Mouse (Mus musculus) cerebellum, postnatal 14 days (tissue): Measurements from ENCODE around the gene Vsx1.
A peak's percentile ranks its signal among the peaks of the same experiment; 100 is the strongest.

Source experiments
- DNase-seq, 2 experiments: peaks; one replicate each; pipeline ENCODE4 v3.0.0; 2021; ENCODE audit warnings: mixed read lengths in 2 of 2

Gene Vsx1

DNA sequence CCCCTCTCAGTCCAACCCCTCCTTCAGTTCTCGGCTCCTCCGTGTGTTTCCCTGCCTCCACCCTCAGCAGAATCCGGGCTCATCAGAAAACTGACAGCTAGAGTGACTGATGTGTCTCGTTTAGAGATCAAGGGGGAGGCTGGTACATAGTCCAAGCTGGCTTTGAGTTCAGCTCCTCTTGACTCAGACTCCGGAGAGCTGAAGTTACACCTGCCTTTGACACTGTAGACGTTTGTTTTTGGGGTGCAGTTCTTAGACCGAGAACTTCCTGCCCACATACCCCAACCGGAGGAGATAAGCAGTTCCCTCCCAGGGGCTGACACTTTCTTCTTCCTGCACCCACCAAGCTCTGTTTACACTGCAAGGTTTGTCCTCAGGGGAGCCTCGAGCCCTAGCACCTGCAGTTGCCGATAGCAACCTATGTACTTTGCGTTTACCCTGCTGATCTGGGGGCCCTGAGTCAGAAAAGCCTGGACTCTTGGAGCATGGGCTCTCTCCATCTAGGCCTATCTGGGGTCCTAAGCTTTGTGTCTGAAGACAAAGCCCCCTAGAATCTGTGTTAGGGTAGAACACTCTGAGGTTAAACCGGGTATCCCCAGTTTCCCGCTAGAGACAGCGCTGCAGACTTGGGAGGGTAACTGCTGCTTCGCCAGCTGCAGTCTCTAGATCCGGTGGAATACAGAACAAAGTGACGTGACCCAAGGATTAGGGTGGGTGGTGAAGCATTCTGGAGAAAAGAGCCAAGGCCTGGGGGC, 21.9 kb downstream of the Vsx1 start:
- DNase-seq, result no peak

DNA sequence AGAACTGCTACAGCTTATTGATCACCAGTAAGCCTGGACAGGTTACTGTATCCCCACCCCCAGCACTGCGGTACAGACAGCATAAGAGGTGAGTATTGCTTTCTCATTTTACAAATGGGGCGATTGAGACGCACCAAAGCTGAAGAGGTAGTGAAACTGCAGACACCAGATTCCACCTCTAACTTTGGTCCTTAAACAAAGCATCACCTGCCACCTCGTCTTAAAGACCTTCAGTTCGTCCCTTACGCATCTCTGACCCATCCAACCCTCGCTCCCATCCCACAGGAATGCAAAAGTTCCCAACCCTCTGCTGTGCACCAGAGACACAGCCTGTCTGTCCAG, 22.5 kb downstream of the Vsx1 start:
- DNase-seq, result no peak

DNA sequence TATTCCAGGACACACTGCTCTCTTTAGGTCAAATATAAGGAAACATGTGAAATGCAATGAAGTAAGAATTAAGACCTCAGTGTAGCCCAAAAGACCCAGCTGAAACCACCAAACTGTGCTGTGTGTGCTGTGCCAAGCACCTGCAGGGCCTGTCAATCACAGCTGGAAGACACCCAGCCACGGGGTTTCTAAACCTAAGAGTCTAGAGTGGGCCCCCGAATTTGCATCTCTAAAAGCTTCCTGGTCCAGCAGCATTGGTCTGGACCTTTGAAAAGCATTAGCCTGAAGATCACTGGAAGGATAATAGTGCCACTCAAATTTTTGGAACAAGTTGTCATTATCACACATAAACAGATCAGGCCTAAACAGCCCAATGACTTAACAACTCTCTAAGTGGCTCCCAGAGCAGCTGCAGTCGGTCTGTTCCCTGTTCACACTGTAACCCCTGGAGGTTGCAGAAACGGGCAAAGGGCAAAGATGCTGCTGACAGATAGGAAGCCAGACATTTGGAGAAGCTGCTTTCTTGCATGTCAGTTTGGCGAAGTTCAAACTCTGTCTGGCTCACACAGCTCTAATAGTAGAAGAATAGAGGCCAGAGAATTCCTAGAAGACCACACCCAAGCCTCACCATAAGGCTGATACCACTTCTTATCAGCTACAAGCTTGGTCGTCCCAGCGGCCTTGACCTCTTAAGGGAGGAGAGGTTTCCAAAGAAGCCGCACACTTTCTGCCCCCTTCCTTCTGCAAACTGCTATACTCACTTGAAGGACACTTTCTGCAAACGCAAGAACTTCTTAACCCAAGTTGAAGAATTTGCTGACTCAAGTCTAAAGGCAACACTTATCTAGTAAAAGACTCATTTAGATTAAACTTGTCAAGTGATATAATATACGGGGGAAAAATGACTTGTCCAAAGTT, 23.4 kb downstream of the Vsx1 start:
- no peak for DNase-seq

DNA sequence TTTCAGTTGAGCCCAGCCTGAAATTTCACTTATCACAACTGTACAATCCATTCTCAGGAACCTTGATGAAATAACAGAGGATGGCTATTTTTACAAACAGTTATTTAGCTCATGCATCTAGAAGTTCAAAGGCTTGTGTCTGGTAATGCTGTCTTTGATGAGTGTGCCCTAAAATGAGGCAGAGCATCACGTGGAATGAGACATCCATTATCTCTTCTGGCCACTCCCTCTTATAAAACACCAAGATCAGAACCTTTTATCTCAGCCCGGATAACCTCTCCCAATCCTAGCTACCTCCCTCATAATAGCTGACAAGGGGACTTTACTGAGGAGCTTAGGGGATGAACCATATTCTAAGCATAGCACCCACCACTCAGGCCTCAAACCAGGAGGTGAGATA, 24.2 kb downstream of the Vsx1 start:
- DNase-seq, result no peak

DNA sequence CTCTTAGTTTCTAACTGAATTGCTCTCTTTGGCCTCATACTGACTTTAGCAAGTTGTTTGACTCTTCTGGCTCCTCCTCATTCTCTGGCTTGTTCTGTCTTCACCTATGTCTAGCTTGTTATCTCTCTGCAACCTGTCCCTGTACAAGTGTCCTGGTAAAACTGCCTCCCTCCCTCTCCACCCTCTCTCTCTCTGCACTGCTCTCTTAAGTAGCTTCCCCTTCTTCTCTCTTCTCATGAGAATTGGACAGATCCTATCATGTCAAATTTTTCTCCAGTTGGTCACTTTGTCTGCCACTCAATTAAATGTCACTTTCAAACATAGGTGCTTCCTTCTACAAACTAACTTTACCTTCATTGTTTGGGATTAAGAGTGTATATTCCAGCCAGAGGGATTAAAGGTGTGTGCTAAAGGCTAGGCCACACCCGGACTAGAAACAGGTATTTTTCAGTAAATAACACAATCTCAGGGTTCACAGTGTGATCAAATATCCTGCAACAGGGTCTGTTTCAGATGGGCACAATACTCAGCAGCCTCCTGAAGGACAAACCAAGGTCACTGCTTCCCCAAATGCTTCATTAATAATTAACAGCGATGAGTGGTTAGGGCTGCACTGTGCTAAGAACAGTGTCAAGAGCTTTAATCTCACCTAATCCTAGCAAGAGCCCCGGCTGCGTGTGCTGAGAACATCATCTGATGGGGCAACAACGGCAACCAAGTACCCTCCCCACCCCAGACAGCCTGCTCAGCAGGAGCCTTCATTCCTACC, 24.8 kb downstream of the Vsx1 start:
- no peak for DNase-seq

DNA sequence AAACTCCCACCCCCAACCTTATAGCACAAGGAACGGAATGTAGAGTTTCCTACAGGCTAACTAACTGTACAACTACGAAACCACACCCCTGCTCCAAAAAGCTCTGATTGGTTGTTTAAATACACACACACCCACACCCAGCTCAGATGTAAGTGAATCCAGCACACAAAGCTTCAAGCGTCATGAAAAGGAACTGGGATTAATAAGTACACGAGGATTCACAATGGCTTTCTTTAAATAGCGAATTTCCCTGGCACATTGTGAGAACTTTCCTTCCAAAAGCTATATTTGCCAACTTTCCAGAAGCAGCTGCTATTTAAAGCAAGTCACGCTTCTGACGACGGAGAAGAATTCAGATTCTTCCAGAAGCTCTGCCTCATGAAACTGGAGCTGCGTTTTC, 25.9 kb downstream of the Vsx1 start:
- no peak for DNase-seq

DNA sequence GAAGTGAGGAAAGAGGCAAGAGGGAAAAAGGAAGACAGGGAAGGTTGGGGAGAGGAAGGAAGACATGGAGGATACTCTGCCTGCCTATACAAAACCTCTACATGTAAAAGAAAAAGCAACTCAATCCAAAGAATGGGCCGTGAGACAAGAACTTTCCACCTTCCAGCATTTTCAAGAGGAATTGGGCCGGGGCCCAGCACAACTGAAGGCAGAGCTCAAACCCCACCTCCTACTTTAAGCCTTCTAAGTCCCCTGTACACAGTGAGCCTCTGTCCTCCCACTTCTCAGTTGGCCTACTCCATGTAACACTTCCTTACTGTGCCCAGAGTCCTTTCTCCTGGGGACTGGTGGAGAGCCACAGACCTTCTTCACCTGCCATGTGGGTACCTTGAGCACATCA, 27.2 kb downstream of the Vsx1 start:
- DNase-seq, result no peak

DNA sequence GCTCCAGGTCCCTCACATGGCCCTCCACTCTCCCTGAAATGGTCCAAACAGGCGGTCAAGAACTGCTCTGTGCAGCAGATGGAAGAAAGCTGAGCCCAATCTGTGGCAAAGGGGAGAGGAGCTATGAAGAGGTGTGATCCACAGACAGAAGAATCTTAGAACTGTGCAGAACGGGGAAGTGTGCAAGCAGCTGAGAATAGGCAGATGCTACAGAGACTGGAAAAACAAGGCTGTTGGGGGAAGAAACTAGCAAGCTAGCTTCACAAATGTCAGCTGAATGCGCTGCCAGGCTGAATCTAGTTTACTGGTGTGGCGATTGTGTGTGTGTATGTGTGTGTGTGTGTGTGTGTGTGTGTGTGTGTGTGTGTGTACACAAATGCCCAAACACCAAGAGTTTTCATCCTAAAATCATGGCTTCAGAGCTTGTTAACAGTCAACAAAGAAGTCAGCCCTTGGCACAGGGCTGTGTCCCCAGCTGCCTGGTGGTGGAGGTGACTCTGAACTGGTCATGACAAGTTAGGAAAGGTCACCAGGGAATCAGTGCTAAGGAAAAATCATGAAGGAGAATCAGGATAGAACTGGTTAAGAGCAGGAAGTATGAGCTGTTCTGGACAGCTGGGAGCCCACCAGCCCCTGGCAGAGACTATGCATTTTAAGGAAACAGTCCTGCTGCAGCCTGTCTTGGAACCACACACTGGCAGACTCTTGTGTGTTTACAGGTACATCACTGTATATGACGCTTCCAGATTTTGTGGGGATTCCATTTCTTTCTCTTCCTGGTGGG, 28.3 kb downstream of the Vsx1 start:
- no peak for DNase-seq

DNA sequence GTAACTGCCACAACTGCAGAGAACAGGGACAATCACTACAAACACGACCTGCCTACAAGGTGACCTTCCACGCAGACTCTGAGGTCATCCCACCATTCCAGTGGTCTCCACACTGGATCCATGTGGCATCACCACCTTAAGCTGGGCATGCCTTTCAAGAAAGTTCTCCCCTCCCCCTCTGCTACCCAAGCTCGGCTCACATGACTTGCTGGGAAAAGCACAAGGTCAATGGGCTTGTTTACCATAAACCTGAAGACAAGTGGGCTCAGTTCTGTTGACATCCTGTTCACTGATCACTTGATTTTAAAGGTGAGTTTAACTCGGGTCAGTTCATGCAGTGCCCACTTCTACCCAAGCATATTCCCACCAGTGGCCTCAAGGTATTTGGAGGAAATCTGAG, 29.1 kb downstream of the Vsx1 start:
- DNase-seq, result no peak

DNA sequence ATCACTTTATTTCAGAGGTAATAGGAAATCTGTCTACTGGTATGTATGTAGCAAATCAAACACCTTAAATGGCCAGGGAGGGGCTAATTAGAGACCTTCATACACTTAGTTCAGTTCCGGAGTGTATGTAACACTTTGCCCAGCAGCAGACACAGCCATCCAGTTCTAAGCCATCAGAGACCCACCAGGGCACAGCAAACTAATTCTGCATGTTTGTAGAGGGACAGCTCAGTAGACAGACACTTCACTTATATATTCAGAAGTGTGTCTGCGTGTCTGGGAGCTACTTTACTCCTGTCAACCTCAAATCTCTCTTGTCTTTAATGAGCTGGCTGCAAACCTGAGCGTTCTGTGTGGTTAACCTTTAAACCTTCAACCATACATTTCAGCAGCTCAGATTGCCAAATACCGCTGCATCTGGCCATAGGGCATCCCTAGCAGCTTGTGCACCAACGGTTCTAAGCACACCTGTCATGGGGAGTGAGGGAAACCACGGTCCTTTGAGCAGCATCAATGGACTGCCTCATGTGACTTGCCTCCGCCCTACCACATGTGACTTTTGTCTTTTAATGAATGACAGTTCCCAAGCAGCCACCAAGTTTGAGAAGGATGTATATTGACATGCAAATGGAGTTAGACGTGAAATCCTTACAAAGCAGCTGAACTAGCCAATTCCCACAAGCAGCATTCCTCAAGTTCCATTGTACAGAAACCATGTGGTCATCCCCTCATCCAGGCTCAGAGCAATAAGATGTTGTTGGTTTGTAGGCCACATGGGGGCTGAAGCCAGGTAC, 32.0 kb downstream of the Vsx1 start:
- DNase-seq, result no peak

DNA sequence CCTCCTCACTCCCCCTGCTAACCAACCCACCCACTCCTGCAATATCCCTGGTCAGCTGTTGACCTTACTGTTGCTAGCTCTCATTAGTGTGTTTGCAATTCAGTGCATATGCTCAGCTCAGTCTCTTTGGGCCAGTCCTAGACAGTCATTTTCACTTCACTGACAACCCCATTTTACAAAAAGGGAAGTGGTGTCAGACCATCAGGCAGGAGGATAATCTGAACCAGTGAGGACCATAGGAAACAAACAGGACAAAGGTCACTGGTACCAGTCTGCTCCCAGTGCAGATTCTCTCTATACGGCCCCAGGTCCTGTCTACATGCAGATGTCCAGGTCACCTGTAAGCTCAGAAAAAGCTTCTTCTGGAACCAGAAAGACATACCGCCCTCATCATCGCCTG, 33.0 kb downstream of the Vsx1 start:
- no peak for DNase-seq

DNA sequence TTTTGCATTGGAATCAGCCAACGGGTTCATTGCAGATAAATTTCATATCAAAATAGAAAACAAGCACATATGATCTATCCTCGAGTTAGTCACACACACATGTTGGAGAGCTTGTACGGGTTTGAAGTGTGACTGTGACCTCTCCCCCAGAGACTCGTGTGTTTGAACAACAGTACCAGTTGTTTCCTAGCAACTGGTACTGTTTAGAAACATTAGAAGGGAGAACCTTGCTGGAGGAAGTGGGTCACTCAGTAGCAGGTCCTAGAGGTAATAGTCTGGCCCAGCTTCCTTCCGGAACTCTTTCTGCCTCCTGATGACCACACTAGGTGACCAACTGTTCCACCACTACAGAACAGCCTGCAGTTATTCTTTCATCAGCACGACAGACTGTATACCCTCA, 33.9 kb downstream of the Vsx1 start:
- no peak for DNase-seq

DNA sequence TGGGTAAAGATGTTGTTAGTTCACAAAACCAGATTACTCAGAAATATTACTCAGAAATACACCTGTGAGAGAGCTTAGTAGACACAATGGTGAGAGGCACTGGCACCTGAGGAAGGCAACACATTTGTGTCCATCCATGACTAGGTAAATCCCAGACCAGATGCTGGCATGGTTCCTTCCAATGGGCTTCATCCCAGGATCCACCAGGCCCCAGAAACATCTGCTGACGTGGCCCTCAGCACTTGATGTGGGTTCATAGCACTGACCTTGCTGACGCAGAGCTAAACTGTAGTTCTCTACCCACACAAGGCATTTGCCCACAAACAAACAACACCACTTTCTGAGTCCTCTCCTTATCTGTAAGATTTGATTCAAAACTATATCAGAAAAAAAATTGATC, 34.3 kb downstream of the Vsx1 start:
- DNase-seq, result no peak

DNA sequence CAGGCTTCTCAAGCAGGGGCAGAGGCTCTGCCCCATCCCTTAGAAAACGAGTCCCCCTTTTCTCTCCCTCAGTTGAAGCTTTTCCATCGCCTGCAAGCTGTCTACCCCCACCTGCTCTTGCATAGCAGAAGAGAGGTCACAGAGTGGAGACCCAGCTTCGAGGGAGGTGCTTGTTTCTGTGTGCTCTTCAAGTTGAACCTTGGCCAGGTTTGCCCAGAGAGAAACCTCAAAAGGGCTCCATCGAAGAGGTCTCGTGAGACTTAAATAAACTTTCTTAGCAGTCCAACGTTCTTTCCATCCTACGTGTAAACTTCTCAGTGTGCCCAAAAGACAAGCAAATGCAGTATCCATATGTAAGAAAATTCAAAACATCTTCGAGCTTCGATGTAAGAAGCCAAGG, 37.8 kb downstream of the Vsx1 start:
- no peak for DNase-seq

DNA sequence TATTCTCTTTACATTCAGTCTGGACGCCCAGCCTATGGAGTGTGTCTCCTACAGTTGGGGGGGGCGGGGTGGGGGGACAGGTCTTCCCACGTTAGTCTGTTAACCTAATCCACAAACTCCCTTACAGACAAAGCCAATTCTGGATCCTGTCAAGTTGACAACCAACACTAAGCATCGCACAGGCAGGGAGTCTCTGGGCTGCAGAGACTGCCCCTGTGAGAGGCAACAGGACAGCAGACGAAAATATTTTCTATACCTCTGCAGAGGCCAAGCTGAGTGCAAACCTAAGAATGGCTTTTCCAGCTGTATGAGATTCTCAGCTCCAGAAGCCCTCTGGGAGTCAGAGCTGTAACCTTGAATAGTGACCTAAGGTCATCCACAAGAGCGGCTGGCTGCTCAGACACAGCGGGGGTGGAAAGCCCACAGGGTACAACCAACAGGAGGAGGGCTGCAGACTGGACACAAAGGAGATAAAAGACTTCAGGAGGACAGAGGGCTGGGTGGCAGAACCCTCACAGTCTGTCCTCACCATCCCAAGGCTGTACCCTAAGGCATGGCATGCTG, 38.6 kb downstream of the Vsx1 start:
- no peak for DNase-seq

DNA sequence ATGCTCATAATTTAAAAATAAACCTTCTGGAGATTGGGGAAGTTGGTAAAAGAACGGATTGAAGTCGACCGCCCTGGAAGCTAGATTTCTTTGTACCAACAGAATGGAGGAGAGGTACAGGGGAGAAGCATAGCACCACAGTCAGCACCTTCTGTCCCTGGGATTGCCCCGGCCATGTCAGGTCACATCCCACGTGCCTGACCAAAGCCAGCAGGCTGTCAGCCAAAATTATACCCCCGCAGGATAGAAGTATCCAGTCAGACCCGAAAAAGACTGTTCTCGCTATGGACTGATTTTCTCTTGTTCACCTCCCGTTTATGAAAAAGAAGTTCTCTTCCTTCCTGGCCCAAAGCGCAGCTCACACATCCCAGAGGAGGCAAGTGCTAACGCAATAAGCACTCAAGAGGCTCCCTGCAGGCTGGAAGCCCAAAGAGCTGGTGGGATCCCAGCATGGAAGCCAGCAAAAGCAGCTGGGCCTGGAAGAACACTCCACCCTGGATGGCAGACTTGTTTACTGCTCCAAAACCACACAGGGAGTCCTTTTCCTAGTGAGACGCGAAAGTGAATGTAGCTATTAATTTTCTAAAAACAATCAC, 40.8 kb downstream of the Vsx1 start:
- DNase-seq, result peak in 1 of 2 experiments; percentile 16

DNA sequence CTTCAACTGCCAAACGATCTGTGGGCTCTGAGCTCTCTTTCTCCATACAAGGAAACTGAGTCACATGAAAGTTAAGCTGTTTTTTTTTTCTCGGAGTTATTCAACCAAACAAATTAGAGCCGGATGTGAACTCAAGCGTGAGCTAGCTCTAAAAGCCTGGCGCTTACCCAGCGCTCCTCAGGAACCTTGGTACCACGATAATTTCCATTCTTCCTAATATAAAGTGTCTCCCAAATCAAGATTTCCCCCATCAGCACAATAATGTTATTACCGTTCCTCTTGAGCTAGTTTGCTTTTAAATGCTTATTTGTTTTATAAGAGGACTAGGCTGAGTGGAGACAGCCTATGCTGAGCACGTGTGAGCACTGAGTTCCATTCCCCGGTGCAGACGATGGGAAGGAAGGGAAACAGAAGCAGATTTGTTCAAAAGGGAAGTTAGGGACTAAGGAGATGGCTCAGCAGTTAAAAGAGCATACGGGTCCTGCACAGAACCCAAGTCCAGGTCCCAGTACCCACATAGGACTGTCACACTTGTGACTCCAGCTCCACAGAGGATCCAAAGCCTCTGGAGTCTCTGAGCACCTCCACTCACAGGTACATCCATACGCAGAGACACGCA, 41.4 kb downstream of the Vsx1 start:
- DNase-seq, result no peak

DNA sequence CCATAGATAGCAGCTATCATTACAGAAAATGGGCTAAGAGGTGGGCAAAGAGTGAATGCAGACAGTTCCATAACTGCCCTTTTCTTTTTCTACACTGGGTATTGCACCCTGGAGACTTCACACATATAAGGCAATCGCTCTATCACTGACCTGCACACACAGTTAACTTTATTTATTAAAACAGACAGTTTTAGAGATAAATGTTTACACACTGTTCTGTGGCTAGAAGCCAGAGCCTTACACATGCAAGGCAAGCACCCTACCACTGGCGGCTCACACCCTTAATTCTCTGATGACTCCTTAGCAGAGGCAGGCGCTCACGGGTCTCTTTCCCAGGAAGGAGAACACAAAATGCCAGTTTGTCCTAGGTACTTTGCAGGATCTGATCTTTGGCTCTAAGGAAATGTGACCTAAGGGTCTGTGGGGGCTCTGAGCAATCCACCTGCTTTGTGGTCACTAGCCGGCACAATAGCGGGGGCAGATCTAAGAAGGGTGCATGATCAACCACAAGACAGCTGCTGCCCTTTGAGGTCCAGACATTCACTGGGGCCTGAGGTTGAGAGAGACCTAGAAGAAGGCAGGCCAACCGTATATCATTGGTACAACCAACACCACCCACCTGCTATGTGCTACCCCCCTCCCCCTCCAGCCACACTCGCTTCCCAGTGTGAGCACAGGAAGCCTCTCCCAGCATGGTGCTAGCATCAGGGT, 42.6 kb downstream of the Vsx1 start:
- no peak for DNase-seq

DNA sequence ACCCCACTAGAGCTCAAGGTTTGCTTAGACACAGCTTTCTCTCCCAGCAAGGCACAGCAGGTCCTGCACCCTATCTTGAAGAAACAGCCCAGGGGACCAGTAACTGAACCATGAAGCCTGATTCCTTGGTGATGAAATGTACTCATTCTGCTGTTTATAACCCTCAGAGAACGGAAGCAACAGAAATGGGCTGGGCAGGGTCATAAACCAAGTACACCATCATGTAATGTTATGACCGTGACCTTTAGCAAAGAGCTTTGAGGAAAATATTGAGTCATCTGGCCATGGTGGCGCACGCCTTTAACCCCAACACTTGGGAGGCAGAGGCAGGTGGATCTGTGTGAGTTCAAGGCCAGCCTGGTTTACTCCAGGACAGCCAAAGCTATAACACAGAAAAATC, 43.9 kb downstream of the Vsx1 start:
- no peak for DNase-seq
